Mouse (Mus musculus): ENCODE data around the gene Hoxc11. TPM values are rescaled to one million over a fixed set of nuclear protein-coding genes. Genes with fewer than 3 reads are reported as not detected.

The Hoxc11 gene
- total RNA-seq, 4 experiments from 2014 or later = 6.0 to 8.8 (median 7.6) TPM

GRCm38 (mm10) chr15:102963671-102964640, 9.7 kb downstream of the Hoxc11 start:
- DNase-seq (ENCODE audit: low spot score in 2 of 2) = peak in 1 of 2 experiments; percentile 69

GRCm38 (mm10) chr15:102965003-102965891, 11.0 kb downstream of the Hoxc11 start:
- no peak for DNase-seq (ENCODE audit: low spot score in 2 of 2)

- DNase-seq (ENCODE audit: low spot score in 2 of 2) = peak; percentile 93 to 96
Observed at GRCm38 (mm10) chr15:102965892-102966775, 11.9 kb downstream of the Hoxc11 start.

GRCm38 (mm10) chr15:102966776-102967311, 12.6 kb downstream of the Hoxc11 start, which contains the start of gene Hoxc10:
TSS of gene Hoxc10 (plus strand) at chr15:102966796.
- no peak for DNase-seq (ENCODE audit: low spot score in 2 of 2)

- no peak for DNase-seq (ENCODE audit: low spot score in 2 of 2)
Observed at GRCm38 (mm10) chr15:102967312-102967510, 13.0 kb downstream of the Hoxc11 start, which contains the start of gene Hoxc5. TSS of gene Hoxc5 (plus strand) at chr15:102967443.

GRCm38 (mm10) chr15:102967511-102968397, 13.5 kb downstream of the Hoxc11 start:
- no peak for DNase-seq (ENCODE audit: low spot score in 2 of 2)

- no peak for DNase-seq (ENCODE audit: low spot score in 2 of 2)
Observed at GRCm38 (mm10) chr15:102969296-102969695, 15.1 kb downstream of the Hoxc11 start.

GRCm38 (mm10) chr15:102970740-102971139, 16.5 kb downstream of the Hoxc11 start:
- no peak for DNase-seq (ENCODE audit: low spot score in 2 of 2)

- no peak for DNase-seq (ENCODE audit: low spot score in 2 of 2)
Observed at GRCm38 (mm10) chr15:102972254-102972653, 18.0 kb downstream of the Hoxc11 start.

GRCm38 (mm10) chr15:102972753-102973152, 18.5 kb downstream of the Hoxc11 start:
- no peak for DNase-seq (ENCODE audit: low spot score in 2 of 2)

- DNase-seq (ENCODE audit: low spot score in 2 of 2) = no peak
Observed at GRCm38 (mm10) chr15:102975034-102975433, 20.8 kb downstream of the Hoxc11 start.

GRCm38 (mm10) chr15:102975688-102976111, 21.5 kb downstream of the Hoxc11 start:
- DNase-seq (ENCODE audit: low spot score in 2 of 2) = no peak

- DNase-seq (ENCODE audit: low spot score in 2 of 2) = no peak
Observed at GRCm38 (mm10) chr15:102976171-102976570, 21.9 kb downstream of the Hoxc11 start, which contains the start of gene Hoxc9. TSS of gene Hoxc9 (plus strand) at chr15:102976439.

GRCm38 (mm10) chr15:102976631-102977422, 22.6 kb downstream of the Hoxc11 start:
- DNase-seq (ENCODE audit: low spot score in 2 of 2) = no peak

- no peak for DNase-seq (ENCODE audit: low spot score in 2 of 2)
Observed at GRCm38 (mm10) chr15:102977423-102977974, 23.3 kb downstream of the Hoxc11 start.

- DNase-seq (ENCODE audit: low spot score in 2 of 2) = no peak
Observed at GRCm38 (mm10) chr15:102978615-102979515, 24.6 kb downstream of the Hoxc11 start.

- DNase-seq (ENCODE audit: low spot score in 2 of 2) = no peak
Observed at GRCm38 (mm10) chr15:102979936-102980335, 25.7 kb downstream of the Hoxc11 start.

All from gastrocnemius, adult 8-10 months (tissue).